Mouse (Mus musculus) cortical plate, adult 2 months (tissue): ENCODE measurements around the gene Zfp839. TPM values are rescaled to one million over a fixed set of nuclear protein-coding genes. Genes with fewer than 3 reads are reported as not detected.

Source experiments
- H3K27ac ChIP-seq: fragments of 200-500 bp; 2 replicates; pipeline ENCODE4 v1.5.1; 2012; ENCODE audit warnings: low read length, control low read depth, inconsistent platforms; ENCODE audit not compliant: insufficient read depth
- H3K4me1 ChIP-seq: fragments of 200-500 bp; 2 replicates; pipeline ENCODE4 v1.6.1; 2011; ENCODE audit warnings: low read length; ENCODE audit not compliant: control insufficient read depth, insufficient read depth
- H3K4me3 ChIP-seq: fragments of 200-500 bp; 2 replicates; pipeline ENCODE4 v1.5.1; 2011; ENCODE audit warnings: mild to moderate bottlenecking, low read length, control low read depth; ENCODE audit not compliant: insufficient read depth
- CTCF ChIP-seq: fragments of 200-500 bp; IDR thresholded peaks from 2 replicates; pipeline ENCODE4 v1.5.1; 2011; ENCODE audit warnings: mild to moderate bottlenecking, control low read depth, low read length; ENCODE audit not compliant: insufficient read depth; ENCODE audit errors: extremely low read depth
- POLR2A ChIP-seq: fragments of 200-500 bp; IDR thresholded peaks from 2 replicates; pipeline ENCODE4 v1.6.1; 2011; ENCODE audit warnings: mild to moderate bottlenecking, low read length, control low read depth; ENCODE audit not compliant: insufficient read depth; ENCODE audit errors: extremely low read depth
- polyA plus RNA-seq: library from polyadenylated mRNA; depleted of rRNA; stranded (reverse); fragments of >200 nt; gene quantifications from 2 replicates; pipeline ENCODE4 v1.2.3, GENCODE M21; 2012; rRNA removed

Gene Zfp839
- polyA plus RNA-seq, result 7.0 and 7.8 TPM in 2 replicates

GRCm38 (mm10) chr12:110850010-110850928 is at the start of gene Zfp839:
Gene Zfp839, plus strand, starts transcription at chr12:110850253.
- H3K27ac ChIP-seq, result peak within 1 kb of the TSS; percentile 43
- peak; percentile 72; the same call in 1 of the 2 replicates for TF ChIP-seq POLR2A
- TF ChIP-seq CTCF, result no peak
- peak within 1 kb of the TSS; percentile 66 for H3K4me3 ChIP-seq
- no peaks in the 10 kb centered on the region for H3K4me1 ChIP-seq

- Histone ChIP-seq H3K4me3 (no peak overlapping the region), H3K4me1 (peaks cover 4% of the 10 kb centered on the region; the same call in 1 of the 2 replicates), H3K27ac (no peak overlapping the region)
- no peak for TF ChIP-seq CTCF
- no peak for TF ChIP-seq POLR2A
Observed at GRCm38 (mm10) chr12:110801876-110802464, 48.1 kb upstream of the Zfp839 start.

DNA sequence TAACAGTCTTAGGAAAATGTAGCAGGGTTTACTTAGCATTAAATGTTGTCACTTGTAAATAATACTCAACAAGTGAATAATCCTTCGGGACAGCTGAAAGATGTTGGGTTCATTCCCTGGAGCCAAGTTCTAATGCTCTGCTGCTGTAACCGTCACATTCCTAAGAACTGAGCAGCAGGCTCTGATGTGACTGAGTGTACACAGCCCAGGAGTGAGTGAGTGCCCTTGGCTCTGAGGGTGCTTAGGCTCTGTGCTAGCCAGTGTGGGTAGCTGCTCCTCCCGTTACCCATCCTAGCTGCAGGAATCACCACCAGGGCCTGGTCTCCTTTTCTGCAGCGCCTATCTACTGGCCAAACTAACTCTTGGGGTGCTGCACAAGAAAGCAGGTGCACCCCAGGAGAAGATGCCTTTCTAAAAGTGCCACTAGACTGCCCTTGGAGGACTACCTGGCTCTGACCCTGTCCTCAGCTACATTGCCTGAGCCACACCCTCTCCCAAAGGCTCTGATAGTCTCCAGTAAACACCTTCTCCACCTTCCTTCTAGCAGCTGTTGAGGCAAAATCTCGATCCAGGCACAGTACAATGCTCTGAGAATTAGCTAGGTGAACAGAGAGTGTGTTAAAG is 47.3 kb upstream of the Zfp839 start:
- H3K27ac ChIP-seq, result no peak overlapping the region
- TF ChIP-seq POLR2A, result no peak
- no peak for TF ChIP-seq CTCF
- no peak overlapping the region for H3K4me3 ChIP-seq
- H3K4me1 ChIP-seq, result peaks cover 4% of the 10 kb centered on the region; the same call in 1 of the 2 replicates

GRCm38 (mm10) chr12:110804261-110804660 is 45.8 kb upstream of the Zfp839 start:
- Histone ChIP-seq H3K4me1 (peaks cover 4% of the 10 kb centered on the region; the same call in 1 of the 2 replicates), H3K27ac (no peak overlapping the region), H3K4me3 (no peak overlapping the region)
- TF ChIP-seq CTCF (no peak), POLR2A (no peak)

DNA sequence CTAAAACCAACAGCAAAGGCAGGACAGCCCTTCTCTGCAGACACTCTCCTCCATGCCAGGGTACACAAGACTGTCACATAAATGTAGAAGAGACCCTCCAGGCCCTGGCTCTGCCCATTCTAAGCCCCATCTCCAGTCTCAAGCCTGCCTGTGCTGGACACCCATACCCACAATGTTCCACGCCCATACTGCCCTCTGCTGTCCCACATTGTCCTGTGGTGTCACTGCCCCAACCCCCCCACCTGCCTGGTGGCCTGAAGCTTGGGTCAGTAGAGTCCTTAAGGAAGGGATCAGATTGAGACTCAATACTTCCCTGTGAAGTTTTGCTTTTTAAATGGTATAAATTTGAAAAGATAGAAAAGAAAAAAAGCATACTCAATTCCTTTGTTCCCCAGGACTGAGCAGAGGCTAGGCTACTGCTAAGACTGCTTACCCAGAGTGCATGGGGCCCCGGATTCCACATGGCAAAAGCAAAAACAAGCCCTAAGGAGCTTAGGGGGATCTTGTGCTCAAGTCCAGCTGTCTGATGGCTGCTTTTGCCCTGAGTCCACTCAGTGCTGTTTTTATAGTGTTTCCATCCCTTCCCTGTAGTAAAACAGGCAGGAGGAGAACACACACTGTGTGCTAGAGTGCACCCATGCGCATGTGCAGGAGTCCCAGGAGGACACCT is 43.6 kb upstream of the Zfp839 start:
- Histone ChIP-seq H3K4me1 (peaks cover 4% of the 10 kb centered on the region; the same call in 1 of the 2 replicates), H3K4me3 (no peak overlapping the region), H3K27ac (no peak overlapping the region)
- TF ChIP-seq POLR2A (no peak), CTCF (peak; percentile 41)

- no peak overlapping the region for H3K27ac ChIP-seq
- H3K4me3 ChIP-seq, result no peak overlapping the region
- TF ChIP-seq POLR2A (no peak), CTCF (no peak)
- peaks cover 3% of the 10 kb centered on the region; the same call in 1 of the 2 replicates for H3K4me1 ChIP-seq
Observed at GRCm38 (mm10) chr12:110808430-110808829, 41.6 kb upstream of the Zfp839 start.

- Histone ChIP-seq H3K4me1 (0 out of 2 replicates have a peak, but pooled peaks cover 1% of the 10 kb centered on the region), H3K27ac (no peak overlapping the region), H3K4me3 (no peak overlapping the region)
- no peak for TF ChIP-seq POLR2A
- no peak for TF ChIP-seq CTCF
Observed at GRCm38 (mm10) chr12:110808848-110809247, 41.2 kb upstream of the Zfp839 start.

DNA sequence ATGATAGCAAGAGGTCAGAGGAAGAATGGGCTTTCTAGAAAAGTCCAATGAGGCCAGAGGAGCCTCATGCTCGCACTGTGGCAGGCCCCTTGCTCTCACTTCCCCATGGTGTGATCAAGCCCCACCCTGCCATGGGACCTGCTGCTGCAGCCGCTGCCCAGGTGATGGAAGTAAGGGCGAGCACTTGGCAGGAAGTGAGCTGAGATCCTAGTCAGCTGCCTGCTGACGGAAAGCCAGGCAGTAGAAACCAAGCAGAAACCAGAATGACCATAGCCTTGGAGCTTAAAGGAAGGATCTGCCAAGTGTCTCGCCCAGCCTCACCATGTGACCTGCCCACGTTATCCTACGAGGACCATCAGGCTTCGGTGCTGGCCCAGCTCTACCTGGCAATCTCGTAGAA is 36.9 kb upstream of the Zfp839 start:
- Histone ChIP-seq H3K4me1 (no peaks in the 10 kb centered on the region), H3K4me3 (no peak overlapping the region), H3K27ac (no peak overlapping the region)
- no peak for TF ChIP-seq CTCF
- TF ChIP-seq POLR2A, result no peak

- TF ChIP-seq CTCF, result no peak
- TF ChIP-seq POLR2A, result no peak
- H3K27ac ChIP-seq, result no peak overlapping the region
- no peak overlapping the region for H3K4me3 ChIP-seq
- H3K4me1 ChIP-seq, result no peaks in the 10 kb centered on the region
Observed at GRCm38 (mm10) chr12:110813624-110814023, 36.4 kb upstream of the Zfp839 start.
